Comparison of ENCODE assay signal across 10 mouse cellular contexts in genomic region chr9:49528943-49529342, GRCm38 (mm10). TPM values are rescaled to one million over a fixed set of nuclear protein-coding genes. Genes with fewer than 3 reads are reported as not detected.
DNase-seq lines count a peak whose midpoint lies in the region; ATAC-seq and TF ChIP-seq lines count a peak whose summit lies in the region.
"Had no signal": no experiment of that assay in that cellular context is flagged by ENCODE, and none has a peak within 500 bp of the region (broad histone marks: within the 10 kb centered on the region; RNA-seq: fewer than 3 reads in every experiment).

No protein-coding gene starts in this region.

- peak; percentile 15 to 27 for DNase-seq in adrenal gland, postnatal 36 days
- no peak for DNase-seq in adrenal gland, adult 8-10 months
- no peak for DNase-seq in left cerebral cortex, adult 2 months (ENCODE audit: extremely low spot score in 1 of 2, low spot score in 2 of 2)
- no peak for DNase-seq in left cerebral cortex, adult 11 months (ENCODE audit: low spot score)
- peak; percentile 70 for DNase-seq in forebrain, postnatal 0 days
- DNase-seq in right cerebral cortex, postnatal 4 days: peak; percentile 58
- DNase-seq in gastrocnemius, postnatal 4 days (ENCODE audit: low spot score in 2 of 2): no peak

- no peaks in the 10 kb centered on the region for H3K9me3 ChIP-seq in forebrain, postnatal 0 days (ENCODE audit: low read length)
- H3K9me3 ChIP-seq: heart, embryonic 15.5 days; megakaryocyte, embryonic 14.5 days had no signal

- no peak overlapping the region for H3K9ac ChIP-seq in forebrain, postnatal 0 days
- H3K9ac ChIP-seq: heart, embryonic 15.5 days had no signal

- ATAC-seq in forebrain, postnatal 0 days: 0 out of 2 replicates have a peak, but pooled peaks have one; percentile 32

- TF ChIP-seq POLR2A in bone marrow, adult 2 months (IDR thresholded peaks at IDR 0.05; ENCODE audit: borderline replicate concordance, control insufficient read depth, low read depth, low read length): no peak

- no peaks in the 10 kb centered on the region; the same call in 1 of the 2 replicates for H3K4me1 ChIP-seq in bone marrow, adult 2 months (ENCODE audit: control insufficient read depth, insufficient read depth, low read length)
- 0 out of 2 replicates have a peak, but pooled peaks cover under 1% of the 10 kb centered on the region for H3K4me1 ChIP-seq in forebrain, postnatal 0 days (ENCODE audit: insufficient read depth)
- H3K4me1 ChIP-seq: megakaryocyte, embryonic 14.5 days had no signal

- H3K4me3 ChIP-seq in left cerebral cortex, adult 2 months: no peak overlapping the region
- no peak overlapping the region for H3K4me3 ChIP-seq in bone marrow, adult 2 months (replicated peaks; ENCODE audit: control insufficient read depth, low read depth, low read length)
- no peak overlapping the region for H3K4me3 ChIP-seq in forebrain, postnatal 0 days (ENCODE audit: low read depth, low read length)
- H3K4me3 ChIP-seq: heart, embryonic 15.5 days; megakaryocyte, embryonic 14.5 days had no signal

- no peak overlapping the region for H3K27ac ChIP-seq in left cerebral cortex, adult 2 months
- no peak overlapping the region for H3K27ac ChIP-seq in bone marrow, adult 2 months (ENCODE audit: control insufficient read depth, insufficient read depth, low read depth, low read length, poor library complexity)
- no peak overlapping the region for H3K27ac ChIP-seq in forebrain, postnatal 0 days (ENCODE audit: low read depth, low read length)
- H3K27ac ChIP-seq: heart, embryonic 15.5 days had no signal

- WGBS in bone marrow, adult 2 months: 61% methylated on average over 10 of the region's 10 CpGs
- 44% methylated on average over 10 of the region's 10 CpGs for WGBS in forebrain, postnatal 0 days

- no peaks in the 10 kb centered on the region for H3K27me3 ChIP-seq in forebrain, postnatal 0 days (ENCODE audit: insufficient read depth, low read length)
- H3K27me3 ChIP-seq: heart, embryonic 15.5 days; megakaryocyte, embryonic 14.5 days had no signal

- H3K4me2 ChIP-seq in forebrain, postnatal 0 days (ENCODE audit: low read depth): no peak overlapping the region
- H3K4me2 ChIP-seq: heart, embryonic 15.5 days had no signal

- peaks cover 15% of the 10 kb centered on the region for H3K36me3 ChIP-seq in forebrain, postnatal 0 days (ENCODE audit: insufficient read depth)
- H3K36me3 ChIP-seq: heart, embryonic 15.5 days had no signal

- intact Hi-C loops in left cerebral cortex, adult 2 months (cut with DNase I): loop anchor here (10.0 kb wide), 2 partner anchors 266 to 646 kb away; partner anchors contain the start of gene Ncam1

- TF ChIP-seq CTCF in left cerebral cortex, adult 2 months (IDR thresholded peaks at IDR 0.05): peak; percentile 63
- peak; percentile 24; the same call in 1 of the 2 replicates for TF ChIP-seq CTCF in bone marrow, adult 2 months (IDR thresholded peaks at IDR 0.05; ENCODE audit: control insufficient read depth, insufficient read depth, low read length)
- TF ChIP-seq CTCF in forebrain, postnatal 0 days (IDR thresholded peaks at IDR 0.05; ENCODE audit: low read depth): peak; percentile 77

RNA-seq across cellular contexts. Expression of gene Ttc12, which starts 42.9 kb away (rescaled TPM):
- 10 to 100 TPM; 14.6 to 16.0 TPM for total RNA-seq in adrenal gland, postnatal 36 days (2021)
- total RNA-seq in adrenal gland, adult 8-10 months (2022): 10 to 100 TPM in 3 of 4 experiments, 1 to 10 TPM in 1; 9.7 to 17.5 (median 14.1) TPM
- total RNA-seq in left cerebral cortex, adult 2 months (2021): 1 to 10 TPM; 1.4 to 1.7 TPM
- polyA plus RNA-seq in bone marrow, adult 2 months (2011; ENCODE audit: insufficient read depth, insufficient read length, low replicate concordance, missing spikeins): 0.55 and 1.5 TPM in 2 replicates
- 2.6 and 3.7 TPM in 2 replicates for total RNA-seq in forebrain, postnatal 0 days (2014; rRNA removed)
- polyA plus RNA-seq in forebrain, postnatal 0 days (2015; fragmentation: Nextera tagmentation; extraction: Ambion mirVana): 1.2 and 2.5 TPM in 2 replicates
- total RNA-seq in gastrocnemius, postnatal 4 days (2021): 1 to 10 TPM; 1.1 to 1.2 TPM

Comparison
In these comparisons a context has a peak if more than half of its experiments do, and no peak if none do; other contexts are left out.
1. DNase-seq: peak in adrenal gland, postnatal 36 days (2 of 2), forebrain, postnatal 0 days (single experiment) and right cerebral cortex, postnatal 4 days (single experiment); none in adrenal gland, adult 8-10 months (single experiment), left cerebral cortex, adult 2 months (0 of 2), left cerebral cortex, adult 11 months (single experiment) and gastrocnemius, postnatal 4 days (0 of 2).
2. CTCF ChIP-seq: peak in every context shown above with its lines; median percentile 77 in forebrain, postnatal 0 days; 63 in left cerebral cortex, adult 2 months; 24 in bone marrow, adult 2 months.